Mouse (Mus musculus) thymus, adult 2 months (tissue): ENCODE results near the gene Mrgpre. TPM values are rescaled to one million over a fixed set of nuclear protein-coding genes. Genes with fewer than 3 reads are reported as not detected.
A peak's percentile ranks its signal among the peaks of the same experiment; 100 is the strongest.

Experiments
- DNase-seq: peaks from one replicate; pipeline ENCODE4 v3.0.0; 2021
- H3K27ac ChIP-seq: fragments of 200-500 bp; 2 replicates; pipeline ENCODE4 v1.5.1; 2012; ENCODE audit warnings: low read length, control low read depth; ENCODE audit not compliant: control insufficient read depth, insufficient read depth
- H3K27me3 ChIP-seq: fragments of 200-500 bp; 2 replicates; pipeline ENCODE4 v1.6.1; 2012; ENCODE audit warnings: mild to moderate bottlenecking, low read length, moderate library complexity, mixed read lengths; ENCODE audit not compliant: control insufficient read depth, insufficient read depth
- H3K36me3 ChIP-seq: fragments of 200-500 bp; 2 replicates; pipeline ENCODE4 v1.6.1; 2012; ENCODE audit warnings: mild to moderate bottlenecking, low read length, moderate library complexity; ENCODE audit not compliant: control insufficient read depth, insufficient read depth
- H3K4me1 ChIP-seq: fragments of 200-500 bp; replicated peaks from 2 replicates; pipeline ENCODE4 v1.6.1; 2012; ENCODE audit warnings: low read length; ENCODE audit not compliant: control insufficient read depth, insufficient read depth
- H3K4me3 ChIP-seq: fragments of 200-500 bp; 2 replicates; pipeline ENCODE4 v1.5.1; 2012; ENCODE audit warnings: mild to moderate bottlenecking, low read length, control low read depth, moderate library complexity; ENCODE audit not compliant: control insufficient read depth, insufficient read depth
- CTCF ChIP-seq: fragments of 200-500 bp; IDR thresholded peaks from 2 replicates; pipeline ENCODE4 v1.5.1; 2012; ENCODE audit warnings: mild to moderate bottlenecking, control low read depth, low read length, moderate library complexity, borderline replicate concordance; ENCODE audit not compliant: control insufficient read depth, poor library complexity, insufficient read depth; ENCODE audit errors: extremely low read depth
- POLR2A ChIP-seq: fragments of 200-500 bp; IDR thresholded peaks from 2 replicates; pipeline ENCODE4 v1.6.1; 2012; ENCODE audit warnings: mild to moderate bottlenecking, low read length, control low read depth, moderate library complexity; ENCODE audit not compliant: control insufficient read depth, poor library complexity, insufficient read depth; ENCODE audit errors: extremely low read depth
- WGBS: fragments of 180-500 bp; shearing (Covaris S2); methylation state at CpG from one replicate; pipeline ENCODE4 v1.1.7; 2018; 5-methylcytosine and 5-hydroxymethylcytosine counted together
- polyA plus RNA-seq: library from polyadenylated mRNA; depleted of rRNA; stranded (reverse); fragments of >200 nt; gene quantifications from 2 replicates; pipeline ENCODE4 v1.2.3, GENCODE M21; 2012; rRNA removed

Gene Mrgpre
- polyA plus RNA-seq, 1 experiment: 9.8 TPM

- Histone ChIP-seq H3K4me3 (peak overlapping the region; percentile 54), H3K27me3 (no peaks in the 10 kb centered on the region), H3K36me3 (no peaks in the 10 kb centered on the region), H3K27ac (no peak overlapping the region), H3K4me1 (peaks cover 13% of the 10 kb centered on the region)
- DNase-seq: peak; percentile 62
- TF ChIP-seq CTCF: 0 out of 2 replicates have a peak, but pooled peaks have one; percentile 24
- peak; percentile 40; the same call in 1 of the 2 replicates for TF ChIP-seq POLR2A
- WGBS: 20% methylated on average over 36 of the region's 38 CpGs
These were observed 44.5 kb downstream of the Mrgpre start for GRCm38 (mm10) chr7:143739511-143740461.

GRCm38 (mm10) chr7:143738601-143739006 is 45.7 kb downstream of the Mrgpre start:
- TF ChIP-seq POLR2A: no peak
- TF ChIP-seq CTCF: no peak
- DNase-seq: no peak
- H3K4me1 ChIP-seq: peaks cover 16% of the 10 kb centered on the region
- H3K27me3 ChIP-seq: no peaks in the 10 kb centered on the region
- 79% methylated on average over 5 of the region's 5 CpGs for WGBS
- no peaks in the 10 kb centered on the region for H3K36me3 ChIP-seq
- H3K27ac ChIP-seq: no peak overlapping the region
- H3K4me3 ChIP-seq: no peak overlapping the region

- no peak for TF ChIP-seq CTCF
- TF ChIP-seq POLR2A: no peak
- no peaks in the 10 kb centered on the region for H3K36me3 ChIP-seq
- 94% methylated on average over 6 of the region's 6 CpGs for WGBS
- no peaks in the 10 kb centered on the region for H3K27me3 ChIP-seq
- H3K4me1 ChIP-seq: peaks cover 16% of the 10 kb centered on the region
- H3K4me3 ChIP-seq: no peak overlapping the region
- no peak overlapping the region for H3K27ac ChIP-seq
- DNase-seq: no peak
These were observed 46.1 kb downstream of the Mrgpre start for GRCm38 (mm10) chr7:143738194-143738593.

- Histone ChIP-seq H3K4me1 (peaks cover 3% of the 10 kb centered on the region; the same call in 1 of the 2 replicates), H3K4me3 (no peak overlapping the region), H3K27ac (no peak overlapping the region), H3K36me3 (no peaks in the 10 kb centered on the region), H3K27me3 (no peaks in the 10 kb centered on the region)
- DNase-seq: no peak
- WGBS: 88% methylated on average over 4 of the region's 4 CpGs
- TF ChIP-seq POLR2A (no peak), CTCF (no peak)
These were observed 50.6 kb downstream of the Mrgpre start for GRCm38 (mm10) chr7:143733746-143734145.

GRCm38 (mm10) chr7:143729886-143730285 is 54.4 kb downstream of the Mrgpre start:
- H3K4me3 ChIP-seq: no peak overlapping the region
- TF ChIP-seq POLR2A (no peak), CTCF (no peak)
- WGBS: 95% methylated on average over 10 of the region's 10 CpGs
- no peaks in the 10 kb centered on the region for H3K36me3 ChIP-seq
- peaks cover 3% of the 10 kb centered on the region; the same call in 1 of the 2 replicates for H3K4me1 ChIP-seq
- no peak overlapping the region for H3K27ac ChIP-seq
- no peak for DNase-seq
- no peaks in the 10 kb centered on the region for H3K27me3 ChIP-seq

Other genes with a start within 250 kb of the Mrgpre start
- gene Nap1l4, start 235.4 kb downstream of the Mrgpre start, polyA plus RNA-seq: 107 and 120 TPM in 2 replicates
- 22.7 and 24.5 TPM in 2 replicates for gene Cars, start 184.4 kb downstream of the Mrgpre start, polyA plus RNA-seq
- 6.4 and 7.4 TPM in 2 replicates for gene Tnfrsf26, start 155.8 kb downstream of the Mrgpre start, polyA plus RNA-seq
- gene Tnfrsf22, start 134.8 kb downstream of the Mrgpre start, polyA plus RNA-seq: 4.8 and 4.9 TPM in 2 replicates
- gene Tnfrsf23, start 98.6 kb downstream of the Mrgpre start, polyA plus RNA-seq: 3.5 and 4.8 TPM in 2 replicates
- 16.6 and 20.6 TPM in 2 replicates for gene Osbpl5, start 27.5 kb downstream of the Mrgpre start, polyA plus RNA-seq
- 2.0 and 2.2 TPM in 2 replicates for gene Mrgprg, start 17.5 kb downstream of the Mrgpre start, polyA plus RNA-seq
- 14.0 and 17.7 TPM in 2 replicates for gene Nadsyn1, start 38.3 kb upstream of the Mrgpre start, polyA plus RNA-seq
- 246 and 256 TPM in 2 replicates for gene Dhcr7, start 38.6 kb upstream of the Mrgpre start, polyA plus RNA-seq
- not detected in 2 replicates for gene Gm498, start 82.3 kb upstream of the Mrgpre start, polyA plus RNA-seq
- gene Shank2, start 217.4 kb upstream of the Mrgpre start, polyA plus RNA-seq: 1.8 and 2.8 TPM in 2 replicates